Mouse (Mus musculus): ENCODE measurements around the gene Gm10668.
"Not testable (repeated sequence)": the region's sequence is repeated elsewhere in the genome, so short reads cannot be mapped to it uniquely, and the experiment has no call there.

Gene Gm10668

DNA sequence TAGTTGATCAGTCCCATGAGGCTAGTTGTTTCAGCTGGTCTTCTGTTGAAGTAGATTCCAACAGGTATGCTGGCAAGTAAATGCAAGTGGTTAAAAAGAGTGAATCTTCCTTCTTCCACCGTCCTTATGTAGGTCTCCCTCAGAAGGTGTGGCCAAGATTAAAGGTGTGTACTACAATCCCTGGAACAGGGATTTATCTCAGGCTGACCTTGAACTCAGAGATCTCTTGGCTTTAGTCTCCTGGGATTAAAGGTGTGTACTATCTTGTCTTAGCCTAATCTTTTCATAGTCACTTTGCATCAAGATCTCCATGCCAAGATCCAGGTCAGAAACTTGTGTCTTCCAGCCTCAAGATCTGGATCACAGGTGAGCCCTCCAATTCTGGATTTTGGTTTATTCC is at the start of gene Gm10668:
Gm10668 (minus strand) TSS at position 101 of the 400 bp plus-strand sequence.
- not testable (repeated sequence) for DNase-seq

DNA sequence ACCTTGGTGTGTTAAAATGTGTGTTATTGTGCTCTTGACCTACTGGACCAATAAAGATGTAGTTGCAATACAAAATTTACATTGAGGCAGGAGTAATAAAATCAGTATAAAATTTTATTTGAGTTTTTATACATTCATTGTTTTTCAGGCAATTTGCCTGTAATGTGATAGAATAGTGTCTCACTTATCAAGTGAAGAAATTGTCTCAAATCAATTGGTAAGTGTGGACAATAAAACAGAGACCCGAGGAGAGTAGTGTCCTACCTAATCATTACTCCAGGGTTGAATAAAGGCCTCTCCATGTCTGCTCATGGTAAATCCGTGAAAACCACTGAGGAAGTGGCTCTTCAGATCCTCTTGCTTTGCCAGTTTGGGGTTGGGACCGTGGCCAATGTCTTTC is 40.5 kb upstream of the Gm10668 start, which contains the start of gene Vmn1r112:
Vmn1r112 (plus strand) TSS at position 301 of the 400 bp plus-strand sequence.
- DNase-seq: not testable (repeated sequence)

- not testable (repeated sequence) for DNase-seq
Measured at GRCm38 (mm10) chr7:20703116-20703515, 27.3 kb downstream of the Gm10668 start, which contains the start of gene Vmn1r111. Gene Vmn1r111 (minus strand): TSS chr7:20703216.
